Mouse (Mus musculus) hindbrain, embryonic 16.5 days (tissue): ENCODE results near the gene Vamp4. TPM values are rescaled to one million over a fixed set of nuclear protein-coding genes. Genes with fewer than 3 reads are reported as not detected.
A peak's percentile ranks its signal among the peaks of the same experiment; 100 is the strongest.

Experiments used
- ATAC-seq: fragments of 200-750 bp; cut with Nextera tagmentation; 2 replicates; pipeline ENCODE4 v1.8.0; 2017; ENCODE audit warnings: moderate TSS enrichment, moderate library complexity
- H3K27ac ChIP-seq: fragments of 300-500 bp; sonication (generic); 2 replicates; pipeline ENCODE4 v1.5.1; 2014; ENCODE audit warnings: low read depth, mild to moderate bottlenecking, control low read depth, low read length, moderate library complexity
- H3K27me3 ChIP-seq: fragments of 300-500 bp; sonication (generic); replicated peaks from 2 replicates; pipeline ENCODE4 v1.6.1; 2014; ENCODE audit warnings: low read length; ENCODE audit not compliant: control insufficient read depth, insufficient read depth
- H3K36me3 ChIP-seq: fragments of 300-500 bp; sonication (generic); 2 replicates; pipeline ENCODE4 v1.6.1; 2014; ENCODE audit warnings: mild to moderate bottlenecking, low read length, moderate library complexity, mixed read lengths; ENCODE audit not compliant: control insufficient read depth, insufficient read depth
- H3K4me1 ChIP-seq: fragments of 300-500 bp; sonication (generic); 2 replicates; pipeline ENCODE4 v1.6.1; 2014; ENCODE audit warnings: low read depth, low read length; ENCODE audit not compliant: control insufficient read depth, insufficient read depth
- H3K4me2 ChIP-seq: fragments of 300-500 bp; sonication (generic); 2 replicates; pipeline ENCODE4 v1.6.1; 2014; ENCODE audit warnings: mild to moderate bottlenecking, low read length, control low read depth, moderate library complexity
- H3K4me3 ChIP-seq: fragments of 300-500 bp; sonication (generic); 2 replicates; pipeline ENCODE4 v1.5.1; 2014; ENCODE audit warnings: mild to moderate bottlenecking, low read length, control low read depth, moderate library complexity
- H3K9ac ChIP-seq: fragments of 300-500 bp; sonication (generic); 2 replicates; pipeline ENCODE4 v1.6.1; 2014; ENCODE audit warnings: low read depth, mild to moderate bottlenecking, control low read depth, low read length, moderate library complexity
- H3K9me3 ChIP-seq: fragments of 300-500 bp; sonication (generic); 2 replicates; pipeline ENCODE4 v1.6.1; 2014; ENCODE audit warnings: mild to moderate bottlenecking, low read length, moderate library complexity; ENCODE audit not compliant: control insufficient read depth
- WGBS: fragments of 180-500 bp; shearing (Covaris S2); extraction: QIAGEN DNeasy Blood & Tissue Kit; methylation state at CpG from one replicate; pipeline ENCODE4 v1.1.7; 2014; 5-methylcytosine and 5-hydroxymethylcytosine counted together
- polyA plus RNA-seq: library from polyadenylated mRNA; unstranded; fragments of >200 nt; fragmentation: Nextera tagmentation; extraction: Ambion mirVana; gene quantifications from 2 replicates; pipeline ENCODE4 v1.2.1, GENCODE M21; 2015

Gene Vamp4
- polyA plus RNA-seq, 1 experiment from 2014 or later, result 90.4 TPM

DNA sequence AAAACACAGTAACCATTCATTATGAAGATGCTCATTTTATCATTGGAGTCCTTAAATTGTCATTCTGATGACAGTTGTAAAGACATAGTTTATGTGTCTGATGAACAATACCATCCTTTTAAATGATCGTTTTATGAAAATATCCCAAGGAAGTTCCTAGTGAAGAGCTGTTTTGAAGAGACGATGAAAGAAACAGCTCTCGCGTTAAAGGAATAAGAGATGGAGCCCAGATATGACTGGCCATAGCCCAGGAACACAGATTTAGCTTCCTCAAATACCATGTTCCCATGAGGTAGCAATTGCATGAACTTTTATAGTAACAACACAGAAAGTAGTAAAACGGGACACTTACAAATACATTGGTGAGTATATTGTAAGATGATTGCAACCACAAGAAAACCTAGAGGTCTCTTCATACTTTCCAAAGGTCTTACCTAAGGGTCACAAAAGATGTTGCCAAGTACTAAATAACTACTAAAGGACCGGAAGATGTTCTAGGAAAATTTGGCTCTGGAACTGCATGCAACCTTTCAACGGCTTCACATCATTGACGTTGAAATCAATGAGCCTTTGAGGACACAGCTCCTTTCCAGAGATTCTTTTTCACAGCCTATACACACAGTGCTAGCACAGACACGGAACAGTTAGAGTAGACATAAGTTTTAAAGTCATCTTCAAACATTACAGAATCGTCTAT is 21.2 kb upstream of the Vamp4 start:
- Histone ChIP-seq H3K27ac (peak overlapping the region; percentile 83), H3K4me2 (peak overlapping the region; percentile 95), H3K4me3 (peak overlapping the region; percentile 84), H3K36me3 (peaks cover 13% of the 10 kb centered on the region), H3K9me3 (no peaks in the 10 kb centered on the region), H3K4me1 (peaks cover 17% of the 10 kb centered on the region), H3K9ac (peak overlapping the region; percentile 80), H3K27me3 (no peaks in the 10 kb centered on the region)
- ATAC-seq, result no peak
- WGBS, result 66% methylated on average over 10 of the region's 10 CpGs

GRCm38 (mm10) chr1:162549615-162550283 is 20.6 kb upstream of the Vamp4 start:
- no peak overlapping the region for H3K4me2 ChIP-seq
- H3K4me3 ChIP-seq, result no peak overlapping the region
- no peak overlapping the region for H3K27ac ChIP-seq
- H3K9ac ChIP-seq, result no peak overlapping the region
- H3K27me3 ChIP-seq, result no peaks in the 10 kb centered on the region
- ATAC-seq, result no peak
- 83% methylated on average over 5 of the region's 5 CpGs for WGBS
- H3K4me1 ChIP-seq, result peaks cover 17% of the 10 kb centered on the region
- H3K9me3 ChIP-seq, result no peaks in the 10 kb centered on the region
- peaks cover 12% of the 10 kb centered on the region for H3K36me3 ChIP-seq

DNA sequence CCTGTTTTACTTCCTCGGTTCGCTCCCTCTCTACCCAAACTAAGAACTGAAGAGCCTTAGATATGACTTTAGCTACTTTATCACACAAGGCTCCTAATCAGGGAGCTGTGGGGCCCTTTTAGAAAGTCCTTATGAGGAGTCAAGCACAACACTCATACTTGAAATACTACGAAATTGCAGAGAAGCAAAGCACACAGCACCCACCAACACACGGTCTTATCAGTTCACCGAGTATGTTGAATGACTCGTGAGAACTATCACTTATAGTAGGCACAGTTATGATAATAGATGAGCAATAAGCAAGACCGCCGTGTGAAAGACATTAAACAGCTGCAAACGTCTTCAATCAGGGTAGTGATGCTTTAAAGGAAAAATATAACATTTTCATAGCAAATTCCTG is 17.4 kb upstream of the Vamp4 start:
- H3K36me3 ChIP-seq, result no peaks in the 10 kb centered on the region
- no peak overlapping the region for H3K9ac ChIP-seq
- no peak overlapping the region for H3K4me2 ChIP-seq
- H3K27ac ChIP-seq, result no peak overlapping the region
- H3K27me3 ChIP-seq, result no peaks in the 10 kb centered on the region
- no peaks in the 10 kb centered on the region for H3K9me3 ChIP-seq
- H3K4me3 ChIP-seq, result no peak overlapping the region
- peaks cover 4% of the 10 kb centered on the region for H3K4me1 ChIP-seq
- no peak for ATAC-seq
- 93% methylated on average over 9 of the region's 9 CpGs for WGBS

DNA sequence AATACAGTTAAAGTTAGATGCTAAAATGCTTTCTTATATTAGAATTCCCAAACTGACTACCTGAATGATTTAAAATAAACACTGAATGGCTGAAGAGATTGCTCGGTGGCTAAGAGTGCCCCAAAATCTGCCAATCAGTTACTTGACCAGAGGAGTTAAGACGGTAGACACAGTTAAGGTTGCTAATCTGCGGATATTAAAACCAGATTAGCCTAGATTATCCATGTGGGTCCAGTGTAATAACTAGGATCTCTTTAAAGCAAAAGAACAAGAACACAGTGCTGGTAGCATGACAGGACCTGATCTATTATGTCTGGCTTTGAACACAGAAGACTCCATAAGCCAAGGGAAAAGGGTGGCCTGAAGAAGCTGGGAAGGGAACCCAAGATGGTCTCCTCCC is 16.1 kb upstream of the Vamp4 start:
- ATAC-seq, result no peak
- Histone ChIP-seq H3K4me3 (no peak overlapping the region), H3K9ac (no peak overlapping the region), H3K36me3 (no peaks in the 10 kb centered on the region), H3K9me3 (no peaks in the 10 kb centered on the region), H3K4me1 (peaks cover under 1% of the 10 kb centered on the region), H3K4me2 (no peak overlapping the region), H3K27ac (no peak overlapping the region), H3K27me3 (no peaks in the 10 kb centered on the region)
- WGBS, result 89% methylated on average over 3 of the region's 3 CpGs

GRCm38 (mm10) chr1:162563236-162563635 is 7.1 kb upstream of the Vamp4 start:
- no peaks in the 10 kb centered on the region for H3K27me3 ChIP-seq
- H3K9me3 ChIP-seq, result no peaks in the 10 kb centered on the region
- H3K36me3 ChIP-seq, result no peaks in the 10 kb centered on the region
- no peak overlapping the region for H3K27ac ChIP-seq
- no peak for ATAC-seq
- no peak overlapping the region for H3K9ac ChIP-seq
- WGBS, result 87% methylated on average over 1 of the region's 1 CpGs
- H3K4me3 ChIP-seq, result no peak overlapping the region
- no peaks in the 10 kb centered on the region for H3K4me1 ChIP-seq
- H3K4me2 ChIP-seq, result no peak overlapping the region

GRCm38 (mm10) chr1:162564992-162565391 is 5.3 kb upstream of the Vamp4 start:
- Histone ChIP-seq H3K27ac (no peak overlapping the region), H3K9me3 (no peaks in the 10 kb centered on the region), H3K4me1 (peaks cover 3% of the 10 kb centered on the region), H3K4me3 (no peak overlapping the region), H3K9ac (no peak overlapping the region), H3K27me3 (no peaks in the 10 kb centered on the region), H3K4me2 (no peak overlapping the region), H3K36me3 (no peaks in the 10 kb centered on the region)
- WGBS, result 52% methylated on average over 3 of the region's 3 CpGs
- no peak for ATAC-seq

- Histone ChIP-seq H3K4me2 (no peak overlapping the region), H3K9ac (no peak overlapping the region), H3K4me1 (peaks cover 8% of the 10 kb centered on the region), H3K27me3 (no peaks in the 10 kb centered on the region), H3K9me3 (no peaks in the 10 kb centered on the region), H3K27ac (no peak overlapping the region), H3K4me3 (no peak overlapping the region), H3K36me3 (no peaks in the 10 kb centered on the region)
- WGBS, result 56% methylated on average over 3 of the region's 3 CpGs
- no peak for ATAC-seq
Measured at GRCm38 (mm10) chr1:162567351-162567750, 3.0 kb upstream of the Vamp4 start.

DNA sequence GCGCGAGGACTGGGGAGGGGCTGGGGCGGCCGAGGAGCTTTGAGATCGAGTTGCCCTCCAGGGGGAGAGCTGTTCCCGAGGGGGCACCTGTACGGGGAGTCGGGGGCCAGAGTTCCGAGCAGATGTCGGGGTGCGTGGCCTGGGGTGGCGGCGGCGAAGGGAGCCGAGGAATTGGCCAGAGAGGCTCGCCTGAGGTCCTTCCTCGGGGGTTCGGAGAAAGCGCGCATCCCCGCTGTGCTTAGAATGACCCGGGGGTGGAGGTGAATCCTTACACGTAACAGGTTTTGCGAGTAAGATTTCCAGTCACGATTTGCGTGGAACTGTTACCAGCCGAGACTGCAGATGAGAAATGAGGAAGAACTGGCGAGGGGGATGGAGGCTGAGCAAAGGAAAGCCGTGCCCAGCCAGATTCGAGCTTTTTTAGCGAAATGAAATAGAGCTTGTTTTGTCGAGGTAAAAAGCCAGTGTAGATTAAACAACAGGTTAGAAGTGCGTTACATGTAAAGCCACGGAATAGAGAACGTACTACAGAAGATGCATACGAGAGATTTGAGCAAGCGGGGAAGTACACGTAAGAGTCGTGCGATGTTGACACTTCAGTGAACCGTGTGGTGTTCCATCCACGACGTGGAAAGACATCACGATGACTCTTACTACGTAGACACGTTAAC is 751 bp downstream of the Vamp4 start:
- Histone ChIP-seq H3K4me1 (peaks cover 8% of the 10 kb centered on the region), H3K27ac (peak overlapping the region; percentile 97), H3K27me3 (no peaks in the 10 kb centered on the region), H3K9ac (peak overlapping the region; percentile 96), H3K4me2 (peak overlapping the region; percentile 74), H3K9me3 (no peaks in the 10 kb centered on the region), H3K4me3 (peak overlapping the region; percentile 100), H3K36me3 (peaks cover 10% of the 10 kb centered on the region)
- WGBS, result under 1% methylated on average over 45 of the region's 46 CpGs
- peak; percentile 19 for ATAC-seq

- no peaks in the 10 kb centered on the region for H3K9me3 ChIP-seq
- no peak overlapping the region for H3K4me3 ChIP-seq
- H3K9ac ChIP-seq, result no peak overlapping the region
- H3K4me1 ChIP-seq, result peaks cover 5% of the 10 kb centered on the region
- no peaks in the 10 kb centered on the region for H3K27me3 ChIP-seq
- H3K4me2 ChIP-seq, result no peak overlapping the region
- ATAC-seq, result no peak
- H3K36me3 ChIP-seq, result peaks cover 16% of the 10 kb centered on the region
- no peak overlapping the region for H3K27ac ChIP-seq
- 96% methylated on average over 3 of the region's 3 CpGs for WGBS
Measured at GRCm38 (mm10) chr1:162575098-162575497, 4.8 kb downstream of the Vamp4 start.
